Mouse (Mus musculus) E14TG2a.4 (cell line): Measurements from ENCODE around the gene Crtc1.

Experiments used
- CTCF ChIP-seq: conservative IDR thresholded peaks from 2 replicates; pipeline ENCODE4 v1.5.1; 2014; ENCODE audit warnings: low read length
- POU5F1 ChIP-seq: IDR thresholded peaks from 2 replicates; pipeline ENCODE4 v1.6.1; 2014; ENCODE audit warnings: low read length, borderline replicate concordance

DNA sequence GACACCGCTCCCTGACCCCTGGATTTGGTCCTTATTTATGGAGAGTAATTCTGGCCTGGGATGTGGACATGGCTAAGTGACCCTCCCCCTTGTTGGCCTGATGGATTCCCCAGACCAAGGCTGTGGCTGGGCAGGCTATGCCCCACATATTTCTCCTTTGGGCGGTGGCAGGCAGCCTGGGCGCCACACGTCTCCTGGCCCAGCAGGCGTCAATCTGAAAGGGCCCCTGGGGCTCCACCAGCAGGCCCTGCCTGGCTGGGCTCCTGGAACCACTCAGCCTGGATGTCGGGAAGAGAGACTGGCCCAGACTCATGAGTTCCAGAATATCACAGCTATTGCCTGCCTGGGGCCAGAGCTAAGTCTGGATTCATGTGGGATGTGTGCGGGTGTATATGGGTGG lies 68.9 kb downstream of the Crtc1 start:
- TF ChIP-seq CTCF (no peak), POU5F1 (no peak)
